Mouse (Mus musculus) heart, adult 9 months (tissue): ENCODE results near the gene Tdp2.

ENCODE experiments used
- DNase-seq, 2 experiments: peaks; one replicate each; pipeline ENCODE4 v3.0.0; 2022; ENCODE audit warnings: low spot score in 2 of 2

Gene Tdp2

GRCm38 (mm10) chr13:24831353-24832130 lies at the start of gene Tdp2, which contains the start of gene Acot13:
Tdp2 (plus strand) TSS chr13:24831679.
Acot13 (minus strand) TSS chr13:24831540.
- DNase-seq, result peak; percentile 93 to 94

- no peak for DNase-seq
Observed at GRCm38 (mm10) chr13:24781916-24782315, 49.6 kb upstream of the Tdp2 start.

- peak; percentile 33 to 39 for DNase-seq
Observed at GRCm38 (mm10) chr13:24786014-24786490, 45.4 kb upstream of the Tdp2 start.

GRCm38 (mm10) chr13:24787477-24787876 lies 44.0 kb upstream of the Tdp2 start:
- DNase-seq, result no peak

- DNase-seq, result peak; percentile 72 to 80
Observed at GRCm38 (mm10) chr13:24791349-24791748, 40.1 kb upstream of the Tdp2 start.

GRCm38 (mm10) chr13:24792411-24793045 lies 39.0 kb upstream of the Tdp2 start:
- peak; percentile 39 to 49 for DNase-seq

GRCm38 (mm10) chr13:24798686-24799085 lies 32.8 kb upstream of the Tdp2 start:
- DNase-seq, result no peak

- no peak for DNase-seq
Observed at GRCm38 (mm10) chr13:24799378-24799777, 32.1 kb upstream of the Tdp2 start.

GRCm38 (mm10) chr13:24799925-24800673 lies 31.4 kb upstream of the Tdp2 start:
- DNase-seq, result peak; percentile 57 to 71

GRCm38 (mm10) chr13:24800674-24801307 lies 30.7 kb upstream of the Tdp2 start:
- DNase-seq, result peak; percentile 96 to 97

GRCm38 (mm10) chr13:24801308-24801921 lies 30.1 kb upstream of the Tdp2 start, which contains the start of gene BC005537:
BC005537 (plus strand) TSS chr13:24801657.
- DNase-seq, result peak; percentile 21 to 44

GRCm38 (mm10) chr13:24802131-24802691 lies 29.3 kb upstream of the Tdp2 start:
- DNase-seq, result peak; percentile 37 to 45

GRCm38 (mm10) chr13:24803196-24803595 lies 28.3 kb upstream of the Tdp2 start:
- DNase-seq, result no peak

- no peak for DNase-seq
Observed at GRCm38 (mm10) chr13:24806079-24806478, 25.4 kb upstream of the Tdp2 start.

GRCm38 (mm10) chr13:24812521-24812920 lies 19.0 kb upstream of the Tdp2 start:
- DNase-seq, result no peak

- DNase-seq, result no peak
Observed at GRCm38 (mm10) chr13:24814616-24815015, 16.9 kb upstream of the Tdp2 start.

GRCm38 (mm10) chr13:24816125-24817092 lies 15.1 kb upstream of the Tdp2 start:
- DNase-seq, result no peak

- no peak for DNase-seq
Observed at GRCm38 (mm10) chr13:24819931-24820330, 11.5 kb upstream of the Tdp2 start.

- DNase-seq, result no peak
Observed at GRCm38 (mm10) chr13:24822663-24823343, 8.7 kb upstream of the Tdp2 start.
